Comparison of ENCODE assay signal across 9 mouse cellular contexts in genomic region chr10:110192026-110192805, GRCm38 (mm10).
A peak's percentile ranks its signal among the peaks of the same experiment; 100 is the strongest.
DNase-seq lines count a peak whose midpoint lies in the region; ATAC-seq and TF ChIP-seq lines count a peak whose summit lies in the region.
"Had no signal": no experiment of that assay in that cellular context is flagged by ENCODE, and none has a peak within 500 bp of the region (broad histone marks: within the 10 kb centered on the region; RNA-seq: fewer than 3 reads in every experiment).

No protein-coding gene starts in this region.

- H3K9ac ChIP-seq in heart, embryonic 13.5 days: no peak overlapping the region
- no peak overlapping the region for H3K9ac ChIP-seq in heart, adult 2 months (ENCODE audit: low read depth, low read length)
- no peak overlapping the region for H3K9ac ChIP-seq in midbrain, embryonic 12.5 days (replicated peaks)
- H3K9ac ChIP-seq: limb, embryonic 15.5 days had no signal

- intact Hi-C loops in heart, adult 2 months (cut with DNase I): no loop called here
- intact Hi-C loops in heart, postnatal 10 days (cut with DNase I): no loop called here

- no peak for ATAC-seq in heart, embryonic 13.5 days (ENCODE audit: extremely low read depth, insufficient number of reproducible peaks, low FRiP score, low TSS enrichment)
- peak; percentile 95 for ATAC-seq in cerebellum, adult (ENCODE audit: insufficient number of reproducible peaks, low FRiP score, low TSS enrichment)
- ATAC-seq in midbrain, embryonic 12.5 days (ENCODE audit: low FRiP score, low read depth): 0 out of 2 replicates have a peak, but pooled peaks have one; percentile 47

- no peak for TF ChIP-seq CTCF in heart, adult 2 months (IDR thresholded peaks at IDR 0.05)
- TF ChIP-seq CTCF in thymus, adult 2 months (IDR thresholded peaks at IDR 0.05; ENCODE audit: borderline replicate concordance, control insufficient read depth, extremely low read depth, insufficient read depth, low read length, poor library complexity): no peak

- H3K9me3 ChIP-seq in heart, embryonic 13.5 days: no peaks in the 10 kb centered on the region
- no peaks in the 10 kb centered on the region for H3K9me3 ChIP-seq in midbrain, embryonic 12.5 days
- H3K9me3 ChIP-seq: limb, embryonic 15.5 days had no signal

- 70% methylated on average over 7 of the region's 7 CpGs for WGBS in heart, embryonic 13.5 days
- 76% methylated on average over 7 of the region's 7 CpGs for WGBS in heart, adult 2 months
- WGBS in midbrain, embryonic 12.5 days: 67% methylated on average over 7 of the region's 7 CpGs
- 91% methylated on average over 7 of the region's 7 CpGs for WGBS in thymus, adult 2 months

- no peaks in the 10 kb centered on the region for H3K79me2 ChIP-seq in heart, adult 2 months (replicated peaks; ENCODE audit: control insufficient read depth, insufficient read depth, low read length)

- TF ChIP-seq EP300 in heart, adult 2 months (IDR thresholded peaks at IDR 0.05; ENCODE audit: insufficient read depth, low read depth, low read length): no peak

- H3K4me3 ChIP-seq in heart, embryonic 13.5 days: no peak overlapping the region
- no peak overlapping the region for H3K4me3 ChIP-seq in heart, adult 2 months
- no peak overlapping the region for H3K4me3 ChIP-seq in midbrain, embryonic 12.5 days
- no peak overlapping the region for H3K4me3 ChIP-seq in thymus, adult 2 months (ENCODE audit: control insufficient read depth, insufficient read depth, low read length)
- H3K4me3 ChIP-seq: limb, embryonic 15.5 days had no signal

- DNase-seq in heart, adult 2 months: no peak
- peak; percentile 28 to 34 for DNase-seq in heart, postnatal 10 days
- no peak for DNase-seq in thymus, adult 2 months
- DNase-seq in thymus, postnatal 4 days: no peak
- DNase-seq in T-cell, adult 2 months (ENCODE audit: low spot score): no peak

- H3K4me1 ChIP-seq in heart, embryonic 13.5 days: peaks cover 22% of the 10 kb centered on the region
- peaks cover 2% of the 10 kb centered on the region; the same call in 1 of the 2 replicates for H3K4me1 ChIP-seq in heart, adult 2 months (ENCODE audit: control insufficient read depth, insufficient read depth, low read length)
- H3K4me1 ChIP-seq in midbrain, embryonic 12.5 days: peaks cover 6% of the 10 kb centered on the region; the same call in 1 of the 2 replicates
- H3K4me1 ChIP-seq in thymus, adult 2 months (replicated peaks; ENCODE audit: control insufficient read depth, insufficient read depth, low read length): no peaks in the 10 kb centered on the region
- H3K4me1 ChIP-seq: limb, embryonic 15.5 days had no signal

- no peaks in the 10 kb centered on the region for H3K27me3 ChIP-seq in heart, embryonic 13.5 days (replicated peaks)
- no peaks in the 10 kb centered on the region for H3K27me3 ChIP-seq in heart, adult 2 months (ENCODE audit: control insufficient read depth, insufficient read depth, low read length)
- H3K27me3 ChIP-seq in midbrain, embryonic 12.5 days: no peaks in the 10 kb centered on the region
- H3K27me3 ChIP-seq in thymus, adult 2 months (ENCODE audit: control insufficient read depth, insufficient read depth, low read length): no peaks in the 10 kb centered on the region
- H3K27me3 ChIP-seq: limb, embryonic 15.5 days had no signal

- no peak for TF ChIP-seq POLR2A in heart, adult 2 months (IDR thresholded peaks at IDR 0.05; ENCODE audit: insufficient read depth, low read depth, low read length)
- no peak for TF ChIP-seq POLR2A in thymus, adult 2 months (IDR thresholded peaks at IDR 0.05; ENCODE audit: control insufficient read depth, extremely low read depth, insufficient read depth, low read length, poor library complexity)

- H3K27ac ChIP-seq in heart, embryonic 13.5 days (replicated peaks): peak overlapping the region; percentile 9; the same call in 1 of the 2 replicates
- H3K27ac ChIP-seq in heart, adult 2 months: no peak overlapping the region
- peak overlapping the region; percentile 49; the same call in 1 of the 2 replicates for H3K27ac ChIP-seq in midbrain, embryonic 12.5 days (replicated peaks)
- no peak overlapping the region for H3K27ac ChIP-seq in thymus, adult 2 months (ENCODE audit: control insufficient read depth, insufficient read depth, low read length)
- H3K27ac ChIP-seq: limb, embryonic 15.5 days had no signal

- no peak overlapping the region for H3K4me2 ChIP-seq in heart, embryonic 13.5 days
- no peak overlapping the region for H3K4me2 ChIP-seq in midbrain, embryonic 12.5 days (replicated peaks)
- H3K4me2 ChIP-seq: limb, embryonic 15.5 days had no signal

- H3K36me3 ChIP-seq in heart, embryonic 13.5 days: no peaks in the 10 kb centered on the region
- no peaks in the 10 kb centered on the region for H3K36me3 ChIP-seq in heart, adult 2 months (ENCODE audit: control insufficient read depth, insufficient read depth, low read length)
- no peaks in the 10 kb centered on the region for H3K36me3 ChIP-seq in midbrain, embryonic 12.5 days
- no peaks in the 10 kb centered on the region for H3K36me3 ChIP-seq in thymus, adult 2 months (ENCODE audit: control insufficient read depth, insufficient read depth, low read length)
- H3K36me3 ChIP-seq: limb, embryonic 15.5 days had no signal

Comparison
In these comparisons a context has a peak if more than half of its experiments do, and no peak if none do; other contexts are left out.
1. H3K27ac ChIP-seq: peak in heart, embryonic 13.5 days (single experiment) and midbrain, embryonic 12.5 days (single experiment); none in heart, adult 2 months (single experiment) and thymus, adult 2 months (single experiment).
2. DNase-seq: peak in heart, postnatal 10 days (2 of 2); none in heart, adult 2 months (0 of 2), thymus, adult 2 months (single experiment), thymus, postnatal 4 days (single experiment) and T-cell, adult 2 months (single experiment).